Mouse (Mus musculus) limb, embryonic 11.5 days (tissue): ENCODE measurements around the gene Aunip. TPM values are rescaled to one million over a fixed set of nuclear protein-coding genes. Genes with fewer than 3 reads are reported as not detected.

ENCODE experiments used
- ATAC-seq: fragments of 200-750 bp; cut with Nextera tagmentation; 2 replicates; pipeline ENCODE4 v1.8.0; 2017; ENCODE audit warnings: low read depth; ENCODE audit not compliant: insufficient number of reproducible peaks, low FRiP score, low TSS enrichment
- DNase-seq: peaks from one replicate; pipeline ENCODE4 v3.0.0-alpha.2; 2015; ENCODE audit warnings: low spot score
- H3K27ac ChIP-seq: fragments of 300-500 bp; sonication (generic); replicated peaks from 2 replicates; pipeline ENCODE4 v1.5.1; 2014; ENCODE audit warnings: low read depth, mild to moderate bottlenecking, low read length
- H3K27me3 ChIP-seq: fragments of 300-500 bp; sonication (generic); 2 replicates; pipeline ENCODE4 v1.6.1; 2014; ENCODE audit warnings: mild to moderate bottlenecking, low read length, mixed read lengths; ENCODE audit not compliant: control insufficient read depth, insufficient read depth
- H3K36me3 ChIP-seq: fragments of 300-500 bp; sonication (generic); 2 replicates; pipeline ENCODE4 v1.6.1; 2014; ENCODE audit warnings: mild to moderate bottlenecking, low read length, moderate library complexity, mixed read lengths; ENCODE audit not compliant: control insufficient read depth, insufficient read depth
- H3K4me1 ChIP-seq: fragments of 300-500 bp; sonication (generic); 2 replicates; pipeline ENCODE4 v1.6.1; 2014; ENCODE audit warnings: low read length, mixed read lengths; ENCODE audit not compliant: control insufficient read depth, insufficient read depth
- H3K4me2 ChIP-seq: fragments of 300-500 bp; sonication (generic); 2 replicates; pipeline ENCODE4 v1.6.1; 2014; ENCODE audit warnings: low read depth, mild to moderate bottlenecking, moderate library complexity; ENCODE audit not compliant: severe bottlenecking
- H3K4me3 ChIP-seq: fragments of 300-500 bp; sonication (generic); 2 replicates; pipeline ENCODE4 v1.5.1; 2014; ENCODE audit warnings: low read depth, low read length
- H3K9ac ChIP-seq: fragments of 300-500 bp; sonication (generic); 2 replicates; pipeline ENCODE4 v1.6.1; 2014; ENCODE audit warnings: mild to moderate bottlenecking, low read length
- H3K9me3 ChIP-seq: fragments of 300-500 bp; sonication (generic); 2 replicates; pipeline ENCODE4 v1.6.1; 2016; ENCODE audit warnings: low read length; ENCODE audit not compliant: control insufficient read depth
- WGBS: fragments of 180-500 bp; shearing (Covaris S2); extraction: QIAGEN DNeasy Blood & Tissue Kit; methylation state at CpG from one replicate; pipeline ENCODE4 v1.1.7; 2014; 5-methylcytosine and 5-hydroxymethylcytosine counted together
- microRNA-seq: library from miRNA; unstranded; fragments of <30 nt; microRNA quantifications from one replicate; pipeline ENCODE4, GENCODE M21; 2016
- polyA plus RNA-seq: library from polyadenylated mRNA; unstranded; fragments of >200 nt; fragmentation: Nextera tagmentation; extraction: Ambion mirVana; gene quantifications from 2 replicates; pipeline ENCODE4 v1.2.1, GENCODE M21; 2014

Aunip gene
- polyA plus RNA-seq, 1 experiment from 2014 or later: 10.0 TPM

DNA sequence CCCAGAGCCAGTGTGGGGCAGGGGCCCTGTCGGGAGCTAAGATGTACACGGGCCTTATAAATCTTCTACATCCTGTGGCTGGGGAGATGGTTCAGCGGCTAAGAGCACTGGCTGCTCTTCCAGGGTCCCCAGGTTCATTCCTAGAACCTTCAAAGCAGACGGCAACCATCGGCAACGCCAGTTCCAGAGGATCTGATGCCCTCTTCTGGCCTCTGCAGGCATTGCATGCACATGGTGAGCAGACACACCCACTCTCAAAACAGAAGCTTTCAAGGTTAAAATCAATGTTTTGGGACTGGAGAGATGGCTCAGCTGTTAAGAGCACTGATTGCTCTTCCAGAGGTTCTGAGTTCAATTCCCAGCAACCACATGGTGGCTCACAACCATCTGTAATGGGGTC, 58.4 kb downstream of the Aunip start:
- 0 out of 2 replicates have a peak, but pooled peaks cover 2% of the 10 kb centered on the region for H3K4me1 ChIP-seq
- no peak overlapping the region for H3K4me3 ChIP-seq
- H3K27ac ChIP-seq: no peak overlapping the region
- H3K9me3 ChIP-seq: no peaks in the 10 kb centered on the region
- H3K4me2 ChIP-seq: no peak overlapping the region
- peak; percentile 54 for DNase-seq
- no peaks in the 10 kb centered on the region for H3K36me3 ChIP-seq
- 0 out of 2 replicates have a peak, but pooled peaks cover 2% of the 10 kb centered on the region for H3K27me3 ChIP-seq
- 79% methylated on average over 6 of the region's 6 CpGs for WGBS
- no peak for ATAC-seq
- no peak overlapping the region for H3K9ac ChIP-seq

- Histone ChIP-seq H3K9ac (no peak overlapping the region), H3K4me1 (0 out of 2 replicates have a peak, but pooled peaks cover 2% of the 10 kb centered on the region), H3K4me2 (no peak overlapping the region), H3K27ac (no peak overlapping the region), H3K27me3 (0 out of 2 replicates have a peak, but pooled peaks cover 2% of the 10 kb centered on the region), H3K4me3 (no peak overlapping the region), H3K36me3 (no peaks in the 10 kb centered on the region), H3K9me3 (no peaks in the 10 kb centered on the region)
- no peak for DNase-seq
- WGBS: 77% methylated on average over 8 of the region's 8 CpGs
- ATAC-seq: no peak
Observed at GRCm38 (mm10) chr4:134569831-134570230, 59.0 kb downstream of the Aunip start.

DNA sequence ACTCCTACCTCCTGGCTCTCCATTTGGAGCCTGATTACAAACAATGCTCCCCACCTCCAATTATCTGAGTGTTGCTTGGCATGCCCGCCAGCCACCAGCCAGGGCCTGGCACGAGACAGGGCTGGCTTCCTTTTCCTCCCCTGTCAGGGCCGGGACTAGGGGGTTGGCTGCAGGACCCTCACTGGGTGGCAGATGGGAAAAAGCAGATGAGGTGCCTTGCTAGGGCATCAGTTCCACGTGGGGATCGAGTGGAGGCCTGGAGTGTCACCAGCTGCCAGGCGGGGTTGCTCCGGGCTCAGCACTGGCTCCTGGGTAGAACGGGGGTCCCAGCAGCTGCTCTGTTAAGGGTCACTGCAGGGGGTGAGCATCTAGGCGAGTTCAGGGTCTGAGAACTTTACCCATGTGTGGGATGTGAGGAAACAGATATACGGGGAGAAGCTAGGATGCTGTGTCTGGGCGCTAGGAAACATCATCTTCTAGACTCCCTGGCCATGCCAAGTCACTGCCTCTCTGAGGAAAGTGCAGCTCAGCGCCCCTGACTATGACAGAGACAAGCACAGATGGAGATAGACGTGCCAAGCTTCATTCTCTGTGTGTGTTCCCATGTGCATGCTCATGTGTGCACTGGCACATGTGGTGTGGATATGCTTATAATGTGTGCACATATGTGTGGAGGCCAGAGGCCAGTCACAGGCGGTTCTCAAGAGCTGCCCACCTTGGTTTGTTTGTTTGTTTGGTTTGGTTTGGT, 60.1 kb downstream of the Aunip start:
- Histone ChIP-seq H3K4me2 (no peak overlapping the region), H3K36me3 (no peaks in the 10 kb centered on the region), H3K27me3 (0 out of 2 replicates have a peak, but pooled peaks cover 2% of the 10 kb centered on the region), H3K4me3 (no peak overlapping the region), H3K9ac (no peak overlapping the region), H3K4me1 (0 out of 2 replicates have a peak, but pooled peaks cover 2% of the 10 kb centered on the region), H3K9me3 (no peaks in the 10 kb centered on the region), H3K27ac (no peak overlapping the region)
- DNase-seq: no peak
- WGBS: 79% methylated on average over 14 of the region's 14 CpGs
- no peak for ATAC-seq

DNA sequence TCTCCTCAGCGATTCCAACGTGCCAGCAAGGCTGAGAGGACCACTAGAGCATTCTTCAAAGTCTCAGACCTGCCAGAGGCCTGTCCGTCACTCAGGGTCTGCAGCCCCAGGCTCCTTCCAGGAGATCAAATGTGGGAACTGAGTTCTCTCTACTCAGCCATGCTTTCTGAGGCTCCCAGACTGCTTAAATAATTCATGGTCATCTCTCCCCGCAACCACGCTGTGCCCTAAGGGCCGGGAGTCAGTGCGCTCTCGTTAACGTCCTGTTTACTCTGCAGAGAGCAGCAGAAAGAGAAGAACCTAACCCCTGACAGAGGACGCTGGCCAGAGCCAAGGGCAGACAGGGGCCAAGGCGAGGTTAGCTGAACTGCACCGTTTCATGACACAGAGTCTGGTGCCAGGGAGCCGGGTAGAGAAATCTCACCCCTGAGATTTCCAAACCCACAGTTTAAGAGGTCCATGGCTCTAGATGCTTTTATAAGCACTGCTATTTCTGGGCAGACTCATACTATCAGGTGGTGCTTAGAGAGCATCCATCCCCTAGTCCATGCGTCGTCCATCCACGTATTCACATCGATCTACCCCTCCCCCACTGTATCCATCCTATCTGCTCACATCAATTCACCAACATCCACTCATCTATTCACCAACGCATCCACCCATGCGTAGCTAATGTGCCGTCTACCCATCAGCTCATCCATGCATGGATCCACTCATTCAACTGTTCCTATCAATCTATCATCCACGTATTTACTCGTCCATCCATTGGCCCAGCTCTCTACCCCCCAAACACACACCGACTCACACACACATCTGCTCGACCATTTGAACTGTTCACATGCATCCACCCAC, 61.9 kb downstream of the Aunip start:
- no peak for DNase-seq
- Histone ChIP-seq H3K9me3 (no peaks in the 10 kb centered on the region), H3K27me3 (no peaks in the 10 kb centered on the region), H3K4me2 (no peak overlapping the region), H3K27ac (no peak overlapping the region), H3K36me3 (no peaks in the 10 kb centered on the region), H3K4me1 (no peaks in the 10 kb centered on the region), H3K4me3 (no peak overlapping the region), H3K9ac (no peak overlapping the region)
- 79% methylated on average over 24 of the region's 24 CpGs for WGBS
- no peak for ATAC-seq

Small RNA genes within 50 kb of the gene (microRNA-seq; reads per million reads assigned to microRNA genes)
- gene Gm23634 (2.4 reads per million), gene Mir6403 (not detected)

Other genes starting within 250 kb of the Aunip start
- 20.6 and 21.0 TPM in 2 replicates for gene Pdik1l, start 223.1 kb upstream of the Aunip start, polyA plus RNA-seq
- 0.51 and 0.55 TPM in 2 replicates for gene Trim63, start 195.9 kb upstream of the Aunip start, polyA plus RNA-seq
- not detected in 2 replicates for gene Slc30a2, start 167.8 kb upstream of the Aunip start, polyA plus RNA-seq
- 1.0 and 1.4 TPM in 2 replicates for gene Extl1, start 127.1 kb upstream of the Aunip start, polyA plus RNA-seq
- 9.5 and 10.8 TPM in 2 replicates for gene Pafah2, start 114.7 kb upstream of the Aunip start, polyA plus RNA-seq
- 2,250 and 2,263 TPM in 2 replicates for gene Stmn1, start 42.7 kb upstream of the Aunip start, polyA plus RNA-seq
- 0.65 and 0.88 TPM in 2 replicates for gene Paqr7, start 14.3 kb upstream of the Aunip start, polyA plus RNA-seq
- 120 and 121 TPM in 2 replicates for gene Mtfr1l, start 24.4 kb downstream of the Aunip start, polyA plus RNA-seq
- 31.7 and 44.4 TPM in 2 replicates for gene Selenon, start 41.2 kb downstream of the Aunip start, polyA plus RNA-seq
- 2.2 and 2.6 TPM in 2 replicates for gene Man1c1, start 193.3 kb downstream of the Aunip start, polyA plus RNA-seq